Mouse (Mus musculus) midbrain, embryonic 13.5 days (tissue): Measurements from ENCODE around the gene Adgrv1. TPM values are rescaled to one million over a fixed set of nuclear protein-coding genes. Genes with fewer than 3 reads are reported as not detected.
A peak's percentile ranks its signal among the peaks of the same experiment; 100 is the strongest.

Source experiments
- ATAC-seq: fragments of 200-750 bp; cut with Nextera tagmentation; 2 replicates; pipeline ENCODE4 v1.8.0; 2017; ENCODE audit warnings: mild to moderate bottlenecking, moderate TSS enrichment, moderate library complexity
- H3K27ac ChIP-seq: fragments of 300-500 bp; sonication (generic); 2 replicates; pipeline ENCODE4 v1.5.1; 2015; ENCODE audit warnings: inconsistent platforms, mild to moderate bottlenecking, moderate library complexity
- H3K27me3 ChIP-seq: fragments of 300-500 bp; sonication (generic); 2 replicates; pipeline ENCODE4 v1.6.1; 2015; ENCODE audit warnings: mild to moderate bottlenecking, inconsistent platforms
- H3K36me3 ChIP-seq: fragments of 300-500 bp; sonication (generic); 2 replicates; pipeline ENCODE4 v1.6.1; 2015; ENCODE audit warnings: mild to moderate bottlenecking, inconsistent platforms
- H3K4me1 ChIP-seq: fragments of 300-500 bp; sonication (generic); replicated peaks from 2 replicates; pipeline ENCODE4 v1.6.1; 2015; ENCODE audit warnings: inconsistent platforms
- H3K4me2 ChIP-seq: fragments of 300-500 bp; sonication (generic); replicated peaks from 2 replicates; pipeline ENCODE4 v1.6.1; 2015; ENCODE audit warnings: moderate library complexity, mild to moderate bottlenecking, inconsistent platforms
- H3K4me3 ChIP-seq: fragments of 300-500 bp; sonication (generic); replicated peaks from 2 replicates; pipeline ENCODE4 v1.5.1; 2015; ENCODE audit warnings: mild to moderate bottlenecking, inconsistent platforms
- H3K9ac ChIP-seq: fragments of 300-500 bp; sonication (generic); replicated peaks from 2 replicates; pipeline ENCODE4 v1.6.1; 2015; ENCODE audit warnings: mild to moderate bottlenecking, inconsistent platforms
- H3K9me3 ChIP-seq: fragments of 300-500 bp; sonication (generic); 2 replicates; pipeline ENCODE4 v1.6.1; 2016; ENCODE audit warnings: mild to moderate bottlenecking, inconsistent platforms
- WGBS: fragments of 180-500 bp; shearing (Covaris S2); methylation state at CpG from one replicate; pipeline ENCODE4 v1.1.7; 2015; 5-methylcytosine and 5-hydroxymethylcytosine counted together
- polyA plus RNA-seq: library from polyadenylated mRNA; unstranded; fragments of >200 nt; fragmentation: Nextera tagmentation; extraction: Ambion mirVana; gene quantifications from 2 replicates; pipeline ENCODE4 v1.2.1, GENCODE M21; 2015

Gene Adgrv1
- polyA plus RNA-seq, 1 experiment from 2014 or later: 28.5 TPM

- no peaks in the 10 kb centered on the region for H3K27me3 ChIP-seq
- 28% methylated on average over 9 of the region's 9 CpGs for whole genome bisulfite sequencing
- no peak overlapping the region for H3K4me2 ChIP-seq
- no peak overlapping the region for H3K4me3 ChIP-seq
- no peak overlapping the region for H3K27ac ChIP-seq
- peaks cover 10% of the 10 kb centered on the region for H3K36me3 ChIP-seq
- peaks cover 12% of the 10 kb centered on the region for H3K4me1 ChIP-seq
- H3K9ac ChIP-seq: no peak overlapping the region
- no peak for ATAC-seq
- H3K9me3 ChIP-seq: no peaks in the 10 kb centered on the region
These were observed 35.9 kb downstream of the Adgrv1 start for GRCm38 (mm10) chr13:81596910-81597607.

- Histone ChIP-seq H3K27ac (no peak overlapping the region), H3K36me3 (peaks cover 16% of the 10 kb centered on the region), H3K4me3 (no peak overlapping the region), H3K4me2 (no peak overlapping the region), H3K4me1 (no peaks in the 10 kb centered on the region), H3K27me3 (no peaks in the 10 kb centered on the region), H3K9ac (no peak overlapping the region), H3K9me3 (no peaks in the 10 kb centered on the region)
- WGBS: 96% methylated on average over 8 of the region's 8 CpGs
- no peak for ATAC-seq
These were observed 54.3 kb downstream of the Adgrv1 start for GRCm38 (mm10) chr13:81578692-81579091.

- Histone ChIP-seq H3K27ac (peak overlapping the region; percentile 58), H3K9ac (peak overlapping the region; percentile 61), H3K27me3 (no peaks in the 10 kb centered on the region), H3K36me3 (no peaks in the 10 kb centered on the region), H3K4me2 (peak overlapping the region; percentile 57), H3K9me3 (no peaks in the 10 kb centered on the region), H3K4me3 (peak overlapping the region; percentile 36), H3K4me1 (peaks cover 7% of the 10 kb centered on the region)
- peak; percentile 88 for ATAC-seq
- 15% methylated on average over 12 of the region's 12 CpGs for WGBS
These were observed 62.6 kb downstream of the Adgrv1 start for GRCm38 (mm10) chr13:81570241-81570821.

- no peaks in the 10 kb centered on the region for H3K9me3 ChIP-seq
- no peak for ATAC-seq
These were observed 82.9 kb downstream of the Adgrv1 start for GRCm38 (mm10) chr13:81550024-81550423.

GRCm38 (mm10) chr13:81534916-81535315 is 98.0 kb downstream of the Adgrv1 start:
- Histone ChIP-seq H3K4me1 (no peaks in the 10 kb centered on the region), H3K9me3 (no peaks in the 10 kb centered on the region), H3K4me3 (no peak overlapping the region), H3K27me3 (no peaks in the 10 kb centered on the region), H3K36me3 (peaks cover 17% of the 10 kb centered on the region; the same call in 1 of the 2 replicates), H3K9ac (no peak overlapping the region), H3K27ac (no peak overlapping the region), H3K4me2 (no peak overlapping the region)
- no peak for ATAC-seq
- WGBS: 95% methylated on average over 2 of the region's 2 CpGs

More at GRCm38 (mm10) chr13:81550024-81550423, 82.9 kb downstream of the Adgrv1 start:
- no peaks in the 10 kb centered on the region; the same call in 1 of the 2 replicates for H3K36me3 ChIP-seq
- H3K4me2 ChIP-seq: no peak overlapping the region
- H3K4me1 ChIP-seq: no peaks in the 10 kb centered on the region
- no peaks in the 10 kb centered on the region for H3K27me3 ChIP-seq
- no peak overlapping the region for H3K27ac ChIP-seq
- H3K4me3 ChIP-seq: no peak overlapping the region
- no peak overlapping the region for H3K9ac ChIP-seq
- 80% methylated on average over 1 of the region's 1 CpGs for WGBS

- peaks cover 7% of the 10 kb centered on the region; the same call in 1 of the 2 replicates for H3K36me3 ChIP-seq
- no peak overlapping the region for H3K4me2 ChIP-seq
- H3K9me3 ChIP-seq: no peaks in the 10 kb centered on the region
- 69% methylated on average over 4 of the region's 4 CpGs for WGBS
- no peak overlapping the region for H3K27ac ChIP-seq
- ATAC-seq: peak; percentile 62; the same call in 1 of the 2 replicates
- no peaks in the 10 kb centered on the region for H3K4me1 ChIP-seq
- no peak overlapping the region for H3K9ac ChIP-seq
- no peak overlapping the region for H3K4me3 ChIP-seq
- no peaks in the 10 kb centered on the region for H3K27me3 ChIP-seq
These were observed 106.3 kb downstream of the Adgrv1 start for GRCm38 (mm10) chr13:81526687-81527086.

GRCm38 (mm10) chr13:81510142-81510541 is 122.8 kb downstream of the Adgrv1 start:
- no peak for ATAC-seq
- 84% methylated on average over 7 of the region's 7 CpGs for WGBS

GRCm38 (mm10) chr13:81497035-81497434 is 135.9 kb downstream of the Adgrv1 start:
- no peaks in the 10 kb centered on the region for H3K27me3 ChIP-seq
- WGBS: 74% methylated on average over 3 of the region's 3 CpGs
- H3K9ac ChIP-seq: no peak overlapping the region
- ATAC-seq: no peak
- no peak overlapping the region for H3K4me2 ChIP-seq
- no peaks in the 10 kb centered on the region for H3K9me3 ChIP-seq
- H3K4me1 ChIP-seq: no peaks in the 10 kb centered on the region
- H3K36me3 ChIP-seq: peaks cover 23% of the 10 kb centered on the region
- no peak overlapping the region for H3K4me3 ChIP-seq
- no peak overlapping the region for H3K27ac ChIP-seq

More at GRCm38 (mm10) chr13:81510142-81510541, 122.8 kb downstream of the Adgrv1 start:
- Histone ChIP-seq H3K4me3 (no peak overlapping the region), H3K4me2 (no peak overlapping the region), H3K36me3 (0 out of 2 replicates have a peak, but pooled peaks cover 3% of the 10 kb centered on the region), H3K27me3 (no peaks in the 10 kb centered on the region), H3K27ac (no peak overlapping the region), H3K9ac (no peak overlapping the region), H3K9me3 (no peaks in the 10 kb centered on the region), H3K4me1 (no peaks in the 10 kb centered on the region)

GRCm38 (mm10) chr13:81491971-81492370 is 141.0 kb downstream of the Adgrv1 start:
- Histone ChIP-seq H3K4me3 (no peak overlapping the region), H3K27me3 (no peaks in the 10 kb centered on the region), H3K4me2 (no peak overlapping the region), H3K27ac (no peak overlapping the region), H3K4me1 (no peaks in the 10 kb centered on the region), H3K9ac (no peak overlapping the region), H3K9me3 (no peaks in the 10 kb centered on the region), H3K36me3 (peaks cover 23% of the 10 kb centered on the region)
- ATAC-seq: no peak
- 93% methylated on average over 7 of the region's 7 CpGs for WGBS

GRCm38 (mm10) chr13:81486980-81487379 is 146.0 kb downstream of the Adgrv1 start:
- H3K36me3 ChIP-seq: peaks cover 13% of the 10 kb centered on the region
- H3K4me3 ChIP-seq: no peak overlapping the region
- no peaks in the 10 kb centered on the region for H3K9me3 ChIP-seq
- no peak overlapping the region for H3K4me2 ChIP-seq
- no peak overlapping the region for H3K9ac ChIP-seq
- ATAC-seq: no peak
- H3K27ac ChIP-seq: no peak overlapping the region
- H3K27me3 ChIP-seq: no peaks in the 10 kb centered on the region
- no peaks in the 10 kb centered on the region for H3K4me1 ChIP-seq

- Histone ChIP-seq H3K9ac (no peak overlapping the region), H3K27ac (no peak overlapping the region), H3K36me3 (0 out of 2 replicates have a peak, but pooled peaks cover 7% of the 10 kb centered on the region), H3K4me1 (no peaks in the 10 kb centered on the region), H3K9me3 (no peaks in the 10 kb centered on the region), H3K4me3 (no peak overlapping the region), H3K27me3 (no peaks in the 10 kb centered on the region), H3K4me2 (no peak overlapping the region)
- ATAC-seq: no peak
These were observed 159.2 kb downstream of the Adgrv1 start for GRCm38 (mm10) chr13:81473750-81474149.

- 85% methylated on average over 4 of the region's 4 CpGs for WGBS
- no peak overlapping the region for H3K9ac ChIP-seq
- peaks cover 7% of the 10 kb centered on the region; the same call in 1 of the 2 replicates for H3K36me3 ChIP-seq
- no peak overlapping the region for H3K27ac ChIP-seq
- H3K27me3 ChIP-seq: no peaks in the 10 kb centered on the region
- ATAC-seq: no peak
- no peaks in the 10 kb centered on the region for H3K4me1 ChIP-seq
- H3K4me2 ChIP-seq: no peak overlapping the region
- no peaks in the 10 kb centered on the region for H3K9me3 ChIP-seq
- H3K4me3 ChIP-seq: no peak overlapping the region
These were observed 166.3 kb downstream of the Adgrv1 start for GRCm38 (mm10) chr13:81466661-81467060.
